Mouse (Mus musculus) embryonic fibroblast, embryonic 13.5 days (primary cell): ENCODE results near the gene 4921524J17Rik. TPM values are rescaled to one million over a fixed set of nuclear protein-coding genes. Genes with fewer than 3 reads are reported as not detected.
A peak's percentile ranks its signal among the peaks of the same experiment; 100 is the strongest.

Experiments used
- H3K27ac ChIP-seq: 2 replicates; pipeline ENCODE4 v1.5.1; 2012; ENCODE audit warnings: low read length, control low read depth, inconsistent platforms; ENCODE audit not compliant: insufficient read depth
- H3K4me1 ChIP-seq: 2 replicates; pipeline ENCODE4 v1.6.1; 2011; ENCODE audit warnings: low read length; ENCODE audit not compliant: control insufficient read depth, insufficient read depth
- H3K4me3 ChIP-seq: 2 replicates; pipeline ENCODE4 v1.5.1; 2011; ENCODE audit warnings: mild to moderate bottlenecking, control low read depth, low read length; ENCODE audit not compliant: insufficient read depth
- CTCF ChIP-seq: IDR thresholded peaks from 2 replicates; pipeline ENCODE4 v1.5.1; 2011; ENCODE audit warnings: mild to moderate bottlenecking, control low read depth, low read length, moderate library complexity, borderline replicate concordance; ENCODE audit not compliant: insufficient read depth
- POLR2A ChIP-seq: IDR thresholded peaks from 2 replicates; pipeline ENCODE4 v1.6.1; 2011; ENCODE audit warnings: low read depth, mild to moderate bottlenecking, control low read depth, low read length, moderate library complexity
- polyA plus RNA-seq: library from polyadenylated mRNA; stranded (reverse); fragments of >200 nt; gene quantifications from 2 replicates; pipeline ENCODE4 v1.2.4, GENCODE M21; 2011; ENCODE audit warnings: low read depth; ENCODE audit not compliant: missing spikeins, insufficient read length

Gene 4921524J17Rik
- polyA plus RNA-seq, 1 experiment: 62.5 TPM

GRCm38 (mm10) chr8:85445936-85446685, 13.5 kb upstream of the 4921524J17Rik start:
- Histone ChIP-seq H3K4me1 (no peaks in the 10 kb centered on the region), H3K27ac (no peak overlapping the region), H3K4me3 (no peak overlapping the region)
- no peak for TF ChIP-seq POLR2A
- TF ChIP-seq CTCF: no peak

GRCm38 (mm10) chr8:85444092-85444491, 11.5 kb upstream of the 4921524J17Rik start:
- Histone ChIP-seq H3K4me3 (no peak overlapping the region), H3K4me1 (no peaks in the 10 kb centered on the region), H3K27ac (no peak overlapping the region)
- TF ChIP-seq POLR2A: no peak
- TF ChIP-seq CTCF: no peak

- TF ChIP-seq CTCF: no peak
- TF ChIP-seq POLR2A: no peak
- Histone ChIP-seq H3K4me3 (no peak overlapping the region), H3K27ac (no peak overlapping the region), H3K4me1 (no peaks in the 10 kb centered on the region)
Observed at GRCm38 (mm10) chr8:85441564-85441963, 8.9 kb upstream of the 4921524J17Rik start.

GRCm38 (mm10) chr8:85435736-85436135, 3.1 kb upstream of the 4921524J17Rik start:
- Histone ChIP-seq H3K4me1 (no peaks in the 10 kb centered on the region), H3K4me3 (no peak overlapping the region), H3K27ac (no peak overlapping the region)
- no peak for TF ChIP-seq CTCF
- no peak for TF ChIP-seq POLR2A

- Histone ChIP-seq H3K4me3 (no peak overlapping the region), H3K27ac (no peak overlapping the region), H3K4me1 (no peaks in the 10 kb centered on the region)
- no peak for TF ChIP-seq CTCF
- TF ChIP-seq POLR2A: no peak
Observed at GRCm38 (mm10) chr8:85434817-85435216, 2.2 kb upstream of the 4921524J17Rik start.

GRCm38 (mm10) chr8:85433017-85433393, 372 bp upstream of the 4921524J17Rik start:
- H3K4me1 ChIP-seq: no peaks in the 10 kb centered on the region
- TF ChIP-seq POLR2A (no peak), CTCF (no peak)
- peak overlapping the region; percentile 41; the same call in 1 of the 2 replicates for H3K27ac ChIP-seq
- H3K4me3 ChIP-seq: peak overlapping the region; percentile 13

GRCm38 (mm10) chr8:85431281-85432167, 1.1 kb downstream of the 4921524J17Rik start:
- H3K4me1 ChIP-seq: peaks cover 4% of the 10 kb centered on the region
- H3K27ac ChIP-seq: peak overlapping the region; percentile 95
- TF ChIP-seq POLR2A (no peak; the same call in 1 of the 2 replicates), CTCF (no peak)
- peak overlapping the region; percentile 95 for H3K4me3 ChIP-seq

- Histone ChIP-seq H3K27ac (peak overlapping the region; percentile 91), H3K4me1 (peaks cover 6% of the 10 kb centered on the region), H3K4me3 (peak overlapping the region; percentile 32)
- TF ChIP-seq CTCF (no peak), POLR2A (peak; percentile 55)
Observed at GRCm38 (mm10) chr8:85430801-85431200, 1.8 kb downstream of the 4921524J17Rik start.

- Histone ChIP-seq H3K4me3 (no peak overlapping the region; the same call in 1 of the 2 replicates), H3K27ac (peak overlapping the region; percentile 80), H3K4me1 (peaks cover 8% of the 10 kb centered on the region)
- TF ChIP-seq POLR2A (no peak), CTCF (no peak)
Observed at GRCm38 (mm10) chr8:85429219-85429618, 3.4 kb downstream of the 4921524J17Rik start.

- H3K27ac ChIP-seq: no peak overlapping the region
- TF ChIP-seq POLR2A (no peak), CTCF (no peak)
- H3K4me3 ChIP-seq: no peak overlapping the region
- peaks cover 8% of the 10 kb centered on the region for H3K4me1 ChIP-seq
Observed at GRCm38 (mm10) chr8:85427026-85427425, 5.6 kb downstream of the 4921524J17Rik start.

GRCm38 (mm10) chr8:85421329-85421728, 11.3 kb downstream of the 4921524J17Rik start:
- peaks cover 4% of the 10 kb centered on the region for H3K4me1 ChIP-seq
- no peak for TF ChIP-seq POLR2A
- no peak for TF ChIP-seq CTCF
- H3K27ac ChIP-seq: no peak overlapping the region
- H3K4me3 ChIP-seq: no peak overlapping the region
